Mouse (Mus musculus) adrenal gland, postnatal 10 days (tissue): ENCODE data around the gene Ppp1ca. TPM values are rescaled to one million over a fixed set of nuclear protein-coding genes. Genes with fewer than 3 reads are reported as not detected.
A peak's percentile ranks its signal among the peaks of the same experiment; 100 is the strongest.

ENCODE experiments used
- DNase-seq: peaks from one replicate; pipeline ENCODE4 v3.0.0; 2021; ENCODE audit warnings: mixed read lengths
- total RNA-seq, 2 experiments: library from RNA; stranded (reverse); gene quantifications; 2 replicates each; pipeline ENCODE4 v1.2.3; 2021

The Ppp1ca gene
- total RNA-seq, 2 experiments from 2014 or later = 411 to 414 TPM

GRCm38 (mm10) chr19:4154437-4155222 is 37.2 kb upstream of the Ppp1ca start:
- no peak for DNase-seq

- no peak for DNase-seq
Measured at GRCm38 (mm10) chr19:4155223-4156072, 36.4 kb upstream of the Ppp1ca start.

- DNase-seq = no peak
Measured at GRCm38 (mm10) chr19:4156073-4156579, 35.7 kb upstream of the Ppp1ca start.

GRCm38 (mm10) chr19:4156771-4157170 is 35.1 kb upstream of the Ppp1ca start:
- no peak for DNase-seq

- DNase-seq = no peak
Measured at GRCm38 (mm10) chr19:4159049-4159448, 32.8 kb upstream of the Ppp1ca start.

- peak; percentile 98 for DNase-seq
Measured at GRCm38 (mm10) chr19:4162646-4163542, 29.0 kb upstream of the Ppp1ca start, which contains the start of gene Rps6kb2. Gene Rps6kb2, minus strand, starts transcription at chr19:4163354.

GRCm38 (mm10) chr19:4163543-4163887 is 28.4 kb upstream of the Ppp1ca start:
- DNase-seq = no peak

- no peak for DNase-seq
Measured at GRCm38 (mm10) chr19:4164100-4164499, 27.8 kb upstream of the Ppp1ca start.

GRCm38 (mm10) chr19:4164721-4165120 is 27.1 kb upstream of the Ppp1ca start:
- peak; percentile 67 for DNase-seq

- DNase-seq = peak; percentile 33
Measured at GRCm38 (mm10) chr19:4166678-4167476, 25.0 kb upstream of the Ppp1ca start.

- DNase-seq = peak; percentile 100
Measured at GRCm38 (mm10) chr19:4169378-4169784, 22.5 kb upstream of the Ppp1ca start.

GRCm38 (mm10) chr19:4169810-4170209 is 22.1 kb upstream of the Ppp1ca start:
- DNase-seq = no peak

- no peak for DNase-seq
Measured at GRCm38 (mm10) chr19:4170723-4171392, 21.0 kb upstream of the Ppp1ca start.

GRCm38 (mm10) chr19:4171393-4172290 is 20.2 kb upstream of the Ppp1ca start:
- no peak for DNase-seq

GRCm38 (mm10) chr19:4172925-4173324 is 18.9 kb upstream of the Ppp1ca start:
- no peak for DNase-seq

- peak; percentile 65 for DNase-seq
Measured at GRCm38 (mm10) chr19:4175368-4175947, 16.4 kb upstream of the Ppp1ca start, which contains the start of gene Carns1. Gene Carns1, minus strand, starts transcription at chr19:4175479.

GRCm38 (mm10) chr19:4180411-4180810 is 11.5 kb upstream of the Ppp1ca start:
- DNase-seq = no peak

- DNase-seq = peak; percentile 85
Measured at GRCm38 (mm10) chr19:4181892-4182291, 10.0 kb upstream of the Ppp1ca start.

- no peak for DNase-seq
Measured at GRCm38 (mm10) chr19:4183689-4184088, 8.2 kb upstream of the Ppp1ca start.
